Mouse (Mus musculus) heart, adult 2 months (tissue): ENCODE data around the gene Gpsm1. TPM values are rescaled to one million over a fixed set of nuclear protein-coding genes. Genes with fewer than 3 reads are reported as not detected.
A peak's percentile ranks its signal among the peaks of the same experiment; 100 is the strongest.

Experiments used
- DNase-seq, 2 experiments: peaks; one replicate each; pipeline ENCODE4 v3.0.0; 2021
- H3K27ac ChIP-seq: fragments of 200-600 bp; 2 replicates; pipeline ENCODE4 v1.8.1; 2022
- H3K27me3 ChIP-seq: fragments of 200-500 bp; 2 replicates; pipeline ENCODE4 v1.6.1; 2012; ENCODE audit warnings: mild to moderate bottlenecking, low read length, inconsistent platforms, mixed read lengths; ENCODE audit not compliant: control insufficient read depth, insufficient read depth
- H3K36me3 ChIP-seq: fragments of 200-500 bp; 2 replicates; pipeline ENCODE4 v1.6.1; 2012; ENCODE audit warnings: low read length, inconsistent platforms; ENCODE audit not compliant: control insufficient read depth, insufficient read depth
- H3K4me1 ChIP-seq: fragments of 200-500 bp; 2 replicates; pipeline ENCODE4 v1.6.1; 2011; ENCODE audit warnings: low read length; ENCODE audit not compliant: control insufficient read depth, insufficient read depth
- H3K4me3 ChIP-seq: fragments of 200-600 bp; 2 replicates; pipeline ENCODE4 v1.8.1; 2022
- H3K79me2 ChIP-seq: fragments of 200-500 bp; replicated peaks from 2 replicates; pipeline ENCODE4 v1.6.1; 2012; ENCODE audit warnings: mild to moderate bottlenecking, inconsistent platforms, low read length, moderate library complexity, mixed read lengths; ENCODE audit not compliant: control insufficient read depth, insufficient read depth
- H3K9ac ChIP-seq: fragments of 200-500 bp; 2 replicates; pipeline ENCODE4 v1.6.1; 2012; ENCODE audit warnings: low read depth, mild to moderate bottlenecking, control low read depth, inconsistent platforms, low read length, mixed read lengths
- CTCF ChIP-seq: fragments of 200-600 bp; IDR thresholded peaks from 2 replicates; pipeline ENCODE4 v1.8.1; 2022; ENCODE audit warnings: antibody characterized with exemption, mild to moderate bottlenecking, moderate library complexity
- EP300 ChIP-seq: fragments of 200-500 bp; IDR thresholded peaks from 2 replicates; pipeline ENCODE4 v1.6.1; 2011; ENCODE audit warnings: low read depth, low read length, control low read depth; ENCODE audit not compliant: insufficient read depth
- POLR2A ChIP-seq: fragments of 200-500 bp; IDR thresholded peaks from 2 replicates; pipeline ENCODE4 v1.6.1; 2011; ENCODE audit warnings: mild to moderate bottlenecking, low read depth, low read length, control low read depth; ENCODE audit not compliant: insufficient read depth
- WGBS: fragments of 180-500 bp; shearing (Covaris S2); methylation state at CpG from one replicate; pipeline ENCODE4 v1.1.7; 2018; 5-methylcytosine and 5-hydroxymethylcytosine counted together
- intact Hi-C: fragments of 180-260 bp; cut with DNase I; formaldehyde crosslinking; loops from one replicate; pipeline ENCODE4 v1.15.1; 2025
- long read RNA-seq: library from polyadenylated mRNA; stranded (forward); transcript quantifications from one replicate; pipeline ENCODE4 v2.0.0, GENCODE M21; 2021
- polyA plus RNA-seq: library from polyadenylated mRNA; depleted of rRNA; stranded (reverse); fragments of >200 nt; gene quantifications from 2 replicates; pipeline ENCODE4 v1.2.3, GENCODE M21; 2012; rRNA removed
- total RNA-seq, 2 experiments: library from RNA; stranded (reverse); gene quantifications; 2 replicates each; pipeline ENCODE4 v1.2.3; 2021

Gpsm1 gene
- total RNA-seq: 100 to 1,000 TPM; 169 to 249 TPM
- 301 and 369 TPM in 2 replicates for polyA plus RNA-seq
- long read RNA-seq, transcript Gpsm1-202 (14 exons, 3,384 nt): major isoform, 8 of 103 reads
- long read RNA-seq, partial matches to known transcripts: 67 of 103 reads
- long read RNA-seq, other reads (novel, unspliced or antisense): 23 of 103 reads

- Histone ChIP-seq H3K36me3 (no peaks in the 10 kb centered on the region), H3K27me3 (no peaks in the 10 kb centered on the region), H3K4me1 (peaks cover 5% of the 10 kb centered on the region), H3K27ac (peak within 1 kb of the TSS; percentile 94), H3K4me3 (peak within 1 kb of the TSS; percentile 91), H3K79me2 (no peaks in the 10 kb centered on the region), H3K9ac (peak within 1 kb of the TSS; percentile 85)
- WGBS: 1% methylated on average over 63 of the region's 66 CpGs
- peak; percentile 57; the same call in 1 of the 2 replicates for TF ChIP-seq POLR2A
- TF ChIP-seq EP300: no peak
- no peak; the same call in 1 of the 2 replicates for TF ChIP-seq CTCF
- intact Hi-C loops: loop anchor here (5.0 kb wide), 1 partner anchor 37 kb away; the partner anchor contains the start of gene Dnlz
- peak; percentile 89 to 91 for DNase-seq
Observed at GRCm38 (mm10) chr2:26315072-26315924, at the start of gene Gpsm1. Gpsm1 (plus strand) TSS chr2:26315515.

GRCm38 (mm10) chr2:26266066-26266742 is 49.1 kb upstream of the Gpsm1 start:
- Histone ChIP-seq H3K79me2 (no peaks in the 10 kb centered on the region), H3K4me3 (no peak overlapping the region), H3K36me3 (no peaks in the 10 kb centered on the region), H3K27ac (no peak overlapping the region), H3K9ac (no peak overlapping the region), H3K27me3 (no peaks in the 10 kb centered on the region), H3K4me1 (no peaks in the 10 kb centered on the region)
- WGBS: 78% methylated on average over 10 of the region's 10 CpGs
- TF ChIP-seq POLR2A: no peak
- TF ChIP-seq EP300: no peak
- TF ChIP-seq CTCF: no peak
- intact Hi-C loops: no loop called here
- no peak for DNase-seq

DNA sequence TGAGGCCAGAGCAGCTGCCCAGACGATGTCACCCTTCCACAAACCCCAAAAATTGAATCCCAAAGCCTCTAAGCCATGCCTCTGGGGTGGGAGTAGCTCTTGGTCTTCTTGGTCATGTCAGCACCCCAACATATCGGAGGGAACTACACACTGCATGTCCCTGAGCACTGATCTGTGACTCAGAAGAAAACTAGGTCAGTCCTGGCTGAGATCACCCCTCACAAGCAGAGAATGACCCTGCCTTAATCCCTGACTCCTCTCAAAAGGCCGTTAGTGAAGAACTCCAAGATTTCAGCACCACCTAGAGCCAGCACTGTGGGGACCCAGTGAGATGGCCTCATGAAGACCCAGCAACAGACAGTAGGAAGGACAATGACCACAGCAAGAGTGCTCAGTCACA is 47.1 kb upstream of the Gpsm1 start:
- Histone ChIP-seq H3K9ac (no peak overlapping the region), H3K27ac (no peak overlapping the region), H3K27me3 (no peaks in the 10 kb centered on the region), H3K79me2 (no peaks in the 10 kb centered on the region), H3K4me3 (no peak overlapping the region), H3K4me1 (no peaks in the 10 kb centered on the region), H3K36me3 (no peaks in the 10 kb centered on the region)
- DNase-seq: no peak
- TF ChIP-seq POLR2A (no peak), EP300 (no peak), CTCF (no peak)
- intact Hi-C loops: no loop called here
- 68% methylated on average over 3 of the region's 3 CpGs for WGBS

GRCm38 (mm10) chr2:26273611-26274010 is 41.7 kb upstream of the Gpsm1 start:
- Histone ChIP-seq H3K36me3 (no peaks in the 10 kb centered on the region), H3K4me3 (no peak overlapping the region), H3K27me3 (no peaks in the 10 kb centered on the region), H3K4me1 (no peaks in the 10 kb centered on the region), H3K79me2 (no peaks in the 10 kb centered on the region), H3K9ac (no peak overlapping the region), H3K27ac (no peak overlapping the region)
- TF ChIP-seq CTCF (peak; percentile 83), EP300 (no peak)
- intact Hi-C loops: loop anchor here (1.0 to 10.0 kb wide), 4 partner anchors 91 to 436 kb away; no protein-coding TSS in a partner anchor
- peak; percentile 39 to 46 for DNase-seq
- 15% methylated on average over 7 of the region's 7 CpGs for WGBS

- intact Hi-C loops: loop anchor here (10.0 kb wide), 1 partner anchor 225 kb away; no protein-coding TSS in a partner anchor
- TF ChIP-seq EP300: no peak
- no peak for TF ChIP-seq CTCF
- no peak for TF ChIP-seq POLR2A
- no peaks in the 10 kb centered on the region for H3K4me1 ChIP-seq
- no peak for DNase-seq
- H3K79me2 ChIP-seq: no peaks in the 10 kb centered on the region
- H3K9ac ChIP-seq: no peak overlapping the region
- H3K36me3 ChIP-seq: no peaks in the 10 kb centered on the region
- no peak overlapping the region for H3K4me3 ChIP-seq
- no peaks in the 10 kb centered on the region for H3K27me3 ChIP-seq
- no peak overlapping the region for H3K27ac ChIP-seq
- 72% methylated on average over 3 of the region's 3 CpGs for WGBS
Observed at GRCm38 (mm10) chr2:26279712-26280111, 35.6 kb upstream of the Gpsm1 start.
